Mouse (Mus musculus) forebrain, embryonic 10.5 days (tissue): ENCODE measurements around the gene F3. TPM values are rescaled to one million over a fixed set of nuclear protein-coding genes. Genes with fewer than 3 reads are reported as not detected.

Experiments
- DNase-seq: peaks from one replicate; pipeline ENCODE4 v3.0.0-alpha.2; 2017; ENCODE audit warnings: low spot score; ENCODE audit errors: extremely low spot score
- H3K27ac ChIP-seq: fragments of 300-500 bp; sonication (generic); 2 replicates; pipeline ENCODE4 v1.5.1; 2016; ENCODE audit warnings: mild to moderate bottlenecking
- H3K27me3 ChIP-seq: fragments of 300-500 bp; sonication (generic); 2 replicates; pipeline ENCODE4 v1.6.1; 2016; ENCODE audit warnings: mild to moderate bottlenecking; ENCODE audit not compliant: poor library complexity, severe bottlenecking
- H3K36me3 ChIP-seq: fragments of 300-500 bp; sonication (generic); replicated peaks from 2 replicates; pipeline ENCODE4 v1.6.1; 2016; ENCODE audit warnings: mild to moderate bottlenecking, moderate library complexity
- H3K4me1 ChIP-seq: fragments of 300-500 bp; sonication (generic); 2 replicates; pipeline ENCODE4 v1.6.1; 2016
- H3K4me3 ChIP-seq: fragments of 300-500 bp; sonication (generic); 2 replicates; pipeline ENCODE4 v1.5.1; 2016; ENCODE audit warnings: mild to moderate bottlenecking, moderate library complexity
- H3K9me3 ChIP-seq: fragments of 300-500 bp; sonication (generic); 2 replicates; pipeline ENCODE4 v1.6.1; 2016; ENCODE audit warnings: mild to moderate bottlenecking, moderate library complexity
- WGBS: fragments of 180-500 bp; shearing (Covaris S2); methylation state at CpG from one replicate; pipeline ENCODE4 v1.1.7; 2016; 5-methylcytosine and 5-hydroxymethylcytosine counted together
- polyA plus RNA-seq: library from polyadenylated mRNA; unstranded; fragments of >200 nt; fragmentation: Nextera tagmentation; extraction: Ambion mirVana; gene quantifications from 2 replicates; pipeline ENCODE4 v1.2.1, GENCODE M21; 2016

The F3 gene
- polyA plus RNA-seq, result 8.2 and 9.8 TPM in 2 replicates

DNA sequence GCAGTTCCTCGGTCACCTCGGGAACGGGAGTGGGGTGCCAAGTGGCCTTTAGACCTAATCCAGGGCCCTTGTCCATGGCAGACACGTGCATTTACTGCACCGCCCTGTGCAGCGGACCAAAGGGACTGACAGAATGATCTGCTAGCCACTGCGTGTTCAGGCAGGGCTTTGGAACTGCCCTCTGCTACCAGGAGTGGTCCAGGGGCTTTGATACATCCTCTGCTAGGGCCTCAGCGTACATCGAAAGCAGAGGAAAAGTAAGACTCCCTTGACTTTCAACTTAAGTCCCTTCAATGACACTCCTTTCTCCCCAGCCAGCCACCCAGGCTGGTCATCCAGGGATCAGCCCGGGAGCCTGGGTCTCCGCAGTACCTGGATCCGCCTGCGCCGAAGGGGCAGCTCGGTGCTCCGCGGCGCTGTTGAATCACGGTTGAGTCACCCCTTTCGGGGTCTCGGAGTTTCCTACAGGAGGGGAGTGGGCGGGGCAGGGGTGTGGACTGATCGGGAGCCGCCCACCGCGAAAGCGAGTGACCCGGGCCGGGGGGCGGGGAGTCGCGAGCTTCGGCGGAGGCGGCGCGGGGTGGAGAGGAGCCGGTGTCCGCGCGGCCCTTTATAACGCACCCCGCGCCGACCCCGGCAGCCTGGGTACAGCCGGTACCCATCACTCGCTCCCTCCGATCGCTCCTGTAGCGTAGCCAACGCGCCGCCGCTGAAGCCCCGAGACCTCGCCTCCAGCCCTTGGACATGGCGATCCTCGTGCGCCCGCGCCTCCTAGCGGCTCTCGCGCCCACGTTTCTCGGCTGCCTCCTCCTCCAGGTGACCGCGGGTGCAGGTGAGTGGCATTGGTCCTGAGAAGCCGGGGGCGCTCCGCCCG, at the start of gene F3:
TSS of gene F3 (plus strand) at position 567 of the 874 bp plus-strand sequence.
- under 1% methylated on average over 73 of the region's 73 CpGs for WGBS
- peaks cover 51% of the 10 kb centered on the region for H3K27me3 ChIP-seq
- H3K36me3 ChIP-seq, result 0 out of 2 replicates have a peak, but pooled peaks cover 4% of the 10 kb centered on the region
- peak; percentile 86 for DNase-seq
- H3K9me3 ChIP-seq, result no peaks in the 10 kb centered on the region
- peak within 1 kb of the TSS; percentile 69 for H3K4me3 ChIP-seq
- H3K4me1 ChIP-seq, result peaks cover 46% of the 10 kb centered on the region
- H3K27ac ChIP-seq, result peak within 1 kb of the TSS; percentile 85

DNA sequence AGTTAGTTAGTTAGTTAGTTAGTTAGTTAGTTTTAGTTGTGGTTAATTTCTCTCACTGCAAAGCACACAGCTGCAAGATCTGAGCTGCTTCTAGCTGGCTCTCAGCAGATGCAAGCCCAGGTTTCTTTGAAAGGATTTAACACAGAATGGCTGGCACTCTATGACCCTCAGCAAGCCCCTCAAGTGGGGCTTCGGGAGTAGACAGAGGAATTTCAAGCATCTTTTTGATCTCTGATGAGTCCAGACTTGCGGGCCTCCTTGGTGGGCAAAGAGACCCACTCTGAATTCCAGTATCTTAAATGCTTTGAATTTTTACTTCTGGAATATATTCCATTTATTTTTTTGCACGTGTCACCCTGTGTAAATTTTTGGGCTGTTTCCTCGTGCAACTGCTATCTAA, 44.4 kb upstream of the F3 start:
- Histone ChIP-seq H3K9me3 (no peaks in the 10 kb centered on the region), H3K27ac (peak overlapping the region; percentile 26; the same call in 1 of the 2 replicates), H3K36me3 (no peaks in the 10 kb centered on the region), H3K4me1 (peaks cover 23% of the 10 kb centered on the region), H3K27me3 (no peaks in the 10 kb centered on the region), H3K4me3 (no peak overlapping the region)
- no peak for DNase-seq
- 43% methylated on average over 4 of the region's 4 CpGs for WGBS

DNA sequence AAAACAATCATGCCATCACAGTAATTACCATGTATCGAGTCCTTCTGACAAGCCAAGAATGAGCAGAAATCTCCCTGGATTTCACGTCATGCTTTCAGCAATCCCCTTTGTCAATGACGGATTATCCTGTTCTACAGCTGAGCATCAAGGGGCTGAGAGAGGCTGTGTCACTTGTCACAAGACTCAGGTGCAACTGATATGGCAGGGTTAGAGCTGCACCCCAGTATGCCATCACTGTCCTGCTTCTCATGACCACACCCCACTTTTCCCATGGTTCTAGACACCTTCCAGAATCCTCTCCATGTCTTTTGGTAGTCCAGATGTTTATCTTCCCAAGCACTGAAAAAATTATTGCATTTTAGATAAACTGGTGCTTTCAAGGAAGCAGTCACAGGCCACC, 43.9 kb upstream of the F3 start:
- WGBS, result 41% methylated on average over 3 of the region's 3 CpGs

DNA sequence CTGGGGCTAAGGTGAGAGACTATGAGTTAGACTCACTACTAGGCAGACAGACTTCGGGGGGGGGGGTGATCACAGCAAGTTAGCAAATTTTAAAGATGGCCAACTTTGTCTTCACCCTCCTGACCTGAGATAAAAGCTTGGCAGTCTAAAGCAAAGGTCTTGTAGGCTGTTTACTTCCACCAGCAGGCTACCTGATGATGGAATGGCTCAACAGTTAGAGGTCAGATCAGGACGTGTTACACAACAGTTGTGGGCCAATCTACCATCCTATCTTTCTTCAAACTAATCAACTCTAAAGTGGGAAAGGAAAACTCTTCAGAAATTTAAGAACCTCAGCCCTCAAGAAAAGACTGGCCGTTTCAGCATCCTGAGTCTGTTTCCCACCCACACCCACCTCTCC, 43.1 kb upstream of the F3 start:
- 87% methylated on average over 3 of the region's 3 CpGs for WGBS
- no peak overlapping the region; the same call in 1 of the 2 replicates for H3K27ac ChIP-seq

More for the DNA sequence above, 43.9 kb upstream of the F3 start:
- H3K36me3 ChIP-seq, result no peaks in the 10 kb centered on the region
- no peaks in the 10 kb centered on the region for H3K27me3 ChIP-seq
- peaks cover 23% of the 10 kb centered on the region for H3K4me1 ChIP-seq
- DNase-seq, result no peak
- no peak overlapping the region for H3K4me3 ChIP-seq
- H3K9me3 ChIP-seq, result no peaks in the 10 kb centered on the region
- peak overlapping the region; percentile 27 for H3K27ac ChIP-seq

DNA sequence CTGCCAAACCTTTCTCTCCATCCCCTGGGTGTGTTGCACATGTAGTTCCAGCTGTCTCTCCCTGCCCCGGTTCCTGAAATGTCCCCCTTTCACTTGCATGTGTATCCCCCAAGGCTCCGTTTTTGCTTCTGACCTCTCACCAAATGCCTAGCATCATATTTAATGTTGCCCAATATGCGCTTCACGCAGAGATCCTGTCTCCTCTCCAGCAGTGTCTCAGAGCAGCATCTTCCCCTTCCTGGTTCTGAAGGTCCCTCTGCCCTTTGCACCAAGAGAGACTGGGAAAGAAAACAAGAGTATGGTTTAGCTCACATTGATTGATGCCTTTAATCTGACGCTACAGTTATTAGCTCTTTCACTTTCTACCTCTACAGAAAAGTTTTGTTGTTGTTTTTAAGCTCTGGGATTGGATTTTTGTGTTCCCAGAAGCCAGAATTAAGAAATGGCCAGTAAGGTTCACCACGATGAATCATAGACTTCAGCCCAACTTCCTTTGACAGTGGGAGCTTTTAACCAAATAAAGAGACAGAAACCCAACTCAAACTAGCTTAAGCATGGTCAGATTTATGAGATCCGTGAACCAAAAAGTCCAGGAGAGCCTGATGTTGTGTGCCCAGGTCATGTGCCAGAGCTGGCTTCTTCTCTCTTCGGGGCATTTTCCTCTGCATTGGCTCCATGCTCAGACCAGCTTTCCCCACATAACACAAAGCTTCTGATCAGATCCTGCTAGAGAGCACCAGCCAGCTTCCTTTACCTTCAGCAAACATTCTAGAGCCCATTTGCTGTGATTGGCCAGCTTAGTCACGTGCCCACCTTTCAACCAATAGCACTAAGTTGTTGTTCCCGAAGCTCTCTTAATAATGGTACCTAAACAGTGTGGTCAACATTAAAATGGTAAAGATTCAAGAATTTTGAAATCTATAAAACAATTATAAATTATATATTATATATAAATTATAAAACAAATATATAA, 40.6 kb upstream of the F3 start:
- DNase-seq, result no peak
- Histone ChIP-seq H3K27me3 (peaks cover 7% of the 10 kb centered on the region; the same call in 1 of the 2 replicates), H3K36me3 (no peaks in the 10 kb centered on the region), H3K4me3 (no peak overlapping the region), H3K9me3 (no peaks in the 10 kb centered on the region), H3K27ac (no peak overlapping the region), H3K4me1 (peaks cover 30% of the 10 kb centered on the region)
- 91% methylated on average over 10 of the region's 10 CpGs for WGBS

More for the DNA sequence above, 43.1 kb upstream of the F3 start:
- DNase-seq, result no peak
- Histone ChIP-seq H3K9me3 (no peaks in the 10 kb centered on the region), H3K36me3 (no peaks in the 10 kb centered on the region), H3K27me3 (peaks cover 2% of the 10 kb centered on the region; the same call in 1 of the 2 replicates), H3K4me3 (no peak overlapping the region), H3K4me1 (peaks cover 23% of the 10 kb centered on the region)

DNA sequence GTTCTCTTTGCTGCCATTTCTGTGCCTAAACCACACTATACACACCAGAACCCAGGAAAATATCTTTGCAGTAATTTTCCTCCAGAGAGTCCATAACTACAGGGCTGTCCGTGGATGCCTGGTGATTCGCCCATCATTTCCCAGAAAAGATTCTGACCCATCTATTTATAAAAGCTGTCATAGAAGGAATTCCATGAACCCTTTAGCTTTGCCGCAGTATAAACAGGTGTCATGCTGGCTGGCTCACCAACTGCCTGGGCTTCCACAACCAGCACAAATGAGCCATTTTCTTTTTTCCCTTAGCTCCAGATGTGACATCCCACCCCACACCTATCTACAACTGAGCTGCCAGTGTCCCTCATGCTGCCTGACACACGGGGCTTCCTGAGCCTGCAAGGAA, 38.8 kb upstream of the F3 start:
- H3K36me3 ChIP-seq, result no peaks in the 10 kb centered on the region
- no peak for DNase-seq
- H3K9me3 ChIP-seq, result no peaks in the 10 kb centered on the region
- no peak overlapping the region for H3K4me3 ChIP-seq
- H3K4me1 ChIP-seq, result peaks cover 13% of the 10 kb centered on the region
- H3K27me3 ChIP-seq, result peaks cover 7% of the 10 kb centered on the region; the same call in 1 of the 2 replicates
- 85% methylated on average over 4 of the region's 4 CpGs for WGBS
- no peak overlapping the region for H3K27ac ChIP-seq

DNA sequence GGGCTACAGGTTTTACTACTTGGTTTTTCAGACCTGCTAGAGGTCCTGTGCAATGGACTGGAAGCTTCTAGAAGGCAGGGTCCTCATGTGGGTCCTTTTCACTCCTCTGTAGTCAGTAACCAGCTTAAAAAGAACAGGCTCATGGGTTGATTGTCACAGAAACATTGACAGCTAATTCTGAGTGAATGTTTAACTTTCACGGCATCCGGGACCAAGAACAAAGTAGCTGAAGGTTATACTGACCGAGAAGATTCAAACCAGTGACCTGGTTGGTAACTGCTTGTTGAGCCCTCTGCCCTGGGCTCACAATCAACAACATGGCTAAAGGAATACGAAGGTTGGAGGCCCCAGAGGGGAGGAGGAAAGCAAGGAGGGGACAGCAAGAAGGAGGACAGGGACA, 38.4 kb upstream of the F3 start:
- H3K4me3 ChIP-seq, result no peak overlapping the region
- peaks cover 7% of the 10 kb centered on the region; the same call in 1 of the 2 replicates for H3K27me3 ChIP-seq
- H3K36me3 ChIP-seq, result no peaks in the 10 kb centered on the region
- 89% methylated on average over 4 of the region's 4 CpGs for WGBS
- H3K9me3 ChIP-seq, result no peaks in the 10 kb centered on the region
- peaks cover 9% of the 10 kb centered on the region; the same call in 1 of the 2 replicates for H3K4me1 ChIP-seq
- DNase-seq, result no peak
- no peak overlapping the region for H3K27ac ChIP-seq

DNA sequence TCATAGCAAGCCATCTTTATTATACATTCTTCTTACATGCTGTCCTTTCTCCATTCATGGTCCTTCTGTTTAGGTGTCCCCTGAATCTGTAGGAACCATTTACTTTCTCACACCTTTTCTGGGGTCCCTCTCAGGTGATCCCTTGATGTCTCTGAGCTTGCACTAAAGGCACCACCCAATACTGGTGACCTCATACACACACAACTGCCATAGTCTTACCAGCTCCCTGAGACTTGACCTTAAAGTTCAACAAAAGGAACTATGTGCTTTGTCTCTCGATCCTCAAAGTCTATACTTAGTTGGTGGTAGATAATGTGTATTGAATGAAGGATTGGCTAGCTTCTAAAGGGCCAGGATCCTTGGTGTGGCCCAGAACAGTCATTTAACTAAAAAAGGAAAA, 37.4 kb upstream of the F3 start:
- DNase-seq, result no peak
- peaks cover 7% of the 10 kb centered on the region; the same call in 1 of the 2 replicates for H3K27me3 ChIP-seq
- H3K4me3 ChIP-seq, result no peak overlapping the region
- H3K27ac ChIP-seq, result no peak overlapping the region
- H3K4me1 ChIP-seq, result peaks cover 7% of the 10 kb centered on the region; the same call in 1 of the 2 replicates
- 83% methylated on average over 1 of the region's 1 CpGs for WGBS
- H3K36me3 ChIP-seq, result no peaks in the 10 kb centered on the region
- no peaks in the 10 kb centered on the region for H3K9me3 ChIP-seq

DNA sequence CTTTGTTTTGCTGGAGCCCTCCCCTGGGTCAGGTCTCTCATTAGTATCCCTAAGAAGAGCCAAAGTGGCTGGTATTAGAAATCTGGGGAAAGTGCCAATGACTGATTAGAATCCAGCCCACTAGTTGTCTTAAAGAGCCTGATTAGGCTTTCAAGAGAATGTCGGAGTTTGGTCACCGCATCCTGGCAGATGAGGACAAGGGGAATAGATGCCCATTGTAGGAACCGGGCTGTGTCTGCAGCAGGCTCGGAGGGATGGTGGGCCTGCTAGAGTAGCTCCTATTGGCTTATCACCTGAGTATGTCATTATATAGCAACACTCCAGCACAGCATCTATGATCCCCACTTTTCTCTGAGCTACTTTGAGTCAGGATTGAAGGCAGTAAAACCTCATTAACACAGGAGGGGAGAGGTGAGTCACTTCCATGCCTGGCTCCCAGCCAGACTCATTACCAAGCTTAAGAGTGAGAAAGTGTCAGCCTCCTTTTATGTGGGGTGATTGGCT, 36.9 kb upstream of the F3 start:
- Histone ChIP-seq H3K9me3 (no peaks in the 10 kb centered on the region), H3K27me3 (peaks cover 7% of the 10 kb centered on the region; the same call in 1 of the 2 replicates), H3K4me1 (peaks cover 7% of the 10 kb centered on the region; the same call in 1 of the 2 replicates), H3K27ac (no peak overlapping the region), H3K4me3 (no peak overlapping the region), H3K36me3 (no peaks in the 10 kb centered on the region)
- WGBS, result 82% methylated on average over 4 of the region's 4 CpGs
- no peak for DNase-seq

DNA sequence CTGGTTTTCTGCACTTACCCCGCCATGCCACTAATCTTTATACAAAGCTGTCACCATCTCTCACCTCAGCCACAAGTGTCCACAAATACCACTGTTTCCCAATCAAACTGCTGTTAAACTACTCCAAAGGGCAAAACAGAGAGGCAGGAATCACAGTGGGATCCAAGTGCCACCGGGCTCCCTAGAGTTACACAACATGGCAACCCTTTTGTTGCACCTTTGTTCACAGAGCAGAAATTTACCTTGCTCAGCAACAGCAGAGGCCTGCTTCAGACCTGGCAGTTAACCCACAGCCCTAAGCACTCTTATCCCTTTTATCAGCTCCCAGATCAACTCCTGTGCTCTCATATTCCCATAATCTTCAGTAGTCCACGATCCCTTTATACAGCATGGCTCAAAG, 35.6 kb upstream of the F3 start:
- H3K27me3 ChIP-seq, result peaks cover 7% of the 10 kb centered on the region; the same call in 1 of the 2 replicates
- WGBS, result 85% methylated on average over 3 of the region's 3 CpGs
- no peaks in the 10 kb centered on the region for H3K9me3 ChIP-seq
- no peak overlapping the region for H3K4me3 ChIP-seq
- no peak overlapping the region for H3K27ac ChIP-seq
- peaks cover 7% of the 10 kb centered on the region; the same call in 1 of the 2 replicates for H3K4me1 ChIP-seq
- H3K36me3 ChIP-seq, result no peaks in the 10 kb centered on the region
- no peak for DNase-seq

DNA sequence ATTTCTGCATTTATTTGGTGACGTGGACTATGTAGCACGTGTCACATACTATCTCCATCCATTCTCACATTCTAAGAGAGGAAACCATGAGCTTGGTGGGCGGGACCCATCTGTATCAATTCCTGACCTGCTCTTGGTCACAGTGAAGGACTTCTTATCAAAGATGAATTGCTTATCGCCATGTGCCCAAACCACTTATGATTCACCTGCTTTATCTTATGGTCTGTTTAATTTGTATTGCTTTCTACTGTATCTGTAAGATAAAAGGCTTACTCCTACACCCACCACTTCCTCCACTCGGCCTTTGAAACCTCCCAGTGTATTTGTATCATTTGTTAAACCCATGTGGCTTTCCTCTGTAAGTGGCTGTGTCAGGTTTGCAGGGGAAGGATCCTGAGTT, 34.3 kb upstream of the F3 start:
- DNase-seq, result no peak
- Histone ChIP-seq H3K36me3 (no peaks in the 10 kb centered on the region), H3K4me3 (no peak overlapping the region), H3K27ac (no peak overlapping the region), H3K4me1 (peaks cover 14% of the 10 kb centered on the region), H3K27me3 (peaks cover 7% of the 10 kb centered on the region; the same call in 1 of the 2 replicates), H3K9me3 (no peaks in the 10 kb centered on the region)
- 89% methylated on average over 5 of the region's 5 CpGs for WGBS

DNA sequence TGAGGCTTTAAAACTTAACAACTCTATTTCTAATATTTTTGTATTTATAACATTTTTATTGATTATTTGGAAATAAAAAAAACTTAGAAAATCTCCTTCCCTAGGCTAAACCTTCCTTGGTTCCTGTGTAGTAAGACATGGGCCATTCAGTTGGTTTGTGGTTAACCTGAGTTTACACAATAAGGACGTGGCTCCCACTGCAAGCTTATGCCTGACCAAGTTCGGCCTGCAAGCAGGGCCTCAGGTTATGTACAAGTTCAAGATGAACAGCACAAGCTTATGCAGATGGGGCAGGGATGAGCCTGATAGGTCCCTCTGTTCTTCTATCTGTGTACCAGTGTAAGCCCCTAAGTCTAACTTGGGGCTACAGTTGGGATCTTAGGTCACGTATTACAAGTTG, 33.6 kb upstream of the F3 start:
- H3K9me3 ChIP-seq, result no peaks in the 10 kb centered on the region
- no peaks in the 10 kb centered on the region for H3K36me3 ChIP-seq
- H3K4me3 ChIP-seq, result no peak overlapping the region
- DNase-seq, result no peak
- peaks cover 7% of the 10 kb centered on the region; the same call in 1 of the 2 replicates for H3K27me3 ChIP-seq
- H3K27ac ChIP-seq, result no peak overlapping the region
- H3K4me1 ChIP-seq, result peaks cover 14% of the 10 kb centered on the region
- WGBS, result 89% methylated on average over 3 of the region's 3 CpGs
